Mouse (Mus musculus) hindbrain, embryonic 14.5 days (tissue): ENCODE measurements at regions not wholly inside any gene's neighbourhood (a gene's known extent, or its start where the extent isn't known, plus 50 kb on each side); places are given as distances from the start of the nearest gene placed in this dataset.

Experiments used
- ATAC-seq: fragments of 200-750 bp; cut with Nextera tagmentation; 2 replicates; pipeline ENCODE4 v1.8.0; 2017; ENCODE audit warnings: moderate number of reproducible peaks, mild to moderate bottlenecking, moderate TSS enrichment, moderate library complexity; ENCODE audit not compliant: low FRiP score
- DNase-seq: peaks from one replicate; pipeline ENCODE4 v3.0.0-alpha.2; 2015; ENCODE audit warnings: low spot score
- H3K27ac ChIP-seq: fragments of 300-500 bp; sonication (generic); 2 replicates; pipeline ENCODE4 v1.5.1; 2014; ENCODE audit warnings: mild to moderate bottlenecking, moderate library complexity
- H3K27me3 ChIP-seq: fragments of 300-500 bp; sonication (generic); 2 replicates; pipeline ENCODE4 v1.6.1; 2014; ENCODE audit warnings: mild to moderate bottlenecking, low read length, mixed read lengths; ENCODE audit not compliant: control insufficient read depth, insufficient read depth
- H3K36me3 ChIP-seq: fragments of 300-500 bp; sonication (generic); replicated peaks from 2 replicates; pipeline ENCODE4 v1.6.1; 2014; ENCODE audit not compliant: control insufficient read depth, insufficient read depth
- H3K4me1 ChIP-seq: fragments of 300-500 bp; sonication (generic); replicated peaks from 2 replicates; pipeline ENCODE4 v1.6.1; 2014; ENCODE audit warnings: antibody characterized with exemption, low read length, mixed read lengths; ENCODE audit not compliant: control insufficient read depth, insufficient read depth
- H3K4me2 ChIP-seq: fragments of 300-500 bp; sonication (generic); replicated peaks from 2 replicates; pipeline ENCODE4 v1.6.1; 2014; ENCODE audit warnings: mild to moderate bottlenecking, moderate library complexity
- H3K4me3 ChIP-seq: fragments of 300-500 bp; sonication (generic); replicated peaks from 2 replicates; pipeline ENCODE4 v1.5.1; 2014; ENCODE audit warnings: mild to moderate bottlenecking, low read length
- H3K9ac ChIP-seq: fragments of 300-500 bp; sonication (generic); 2 replicates; pipeline ENCODE4 v1.6.1; 2014
- H3K9me3 ChIP-seq: fragments of 300-500 bp; sonication (generic); 2 replicates; pipeline ENCODE4 v1.6.1; 2016; ENCODE audit warnings: low read length; ENCODE audit not compliant: control insufficient read depth
- WGBS: fragments of 180-500 bp; shearing (Covaris S2); extraction: QIAGEN DNeasy Blood & Tissue Kit; methylation state at CpG from one replicate; pipeline ENCODE4 v1.1.7; 2014; 5-methylcytosine and 5-hydroxymethylcytosine counted together

- Histone ChIP-seq H3K36me3 (no peaks in the 10 kb centered on the region), H3K4me1 (no peaks in the 10 kb centered on the region; the same call in 1 of the 2 replicates), H3K4me2 (no peak overlapping the region), H3K4me3 (no peak overlapping the region), H3K27ac (no peak overlapping the region), H3K9ac (no peak overlapping the region), H3K27me3 (no peaks in the 10 kb centered on the region), H3K9me3 (no peaks in the 10 kb centered on the region)
- 87% methylated on average over 14 of the region's 14 CpGs for WGBS
- DNase-seq = no peak
- no peak for ATAC-seq
Observed at GRCm38 (mm10) chr10:117556851-117557542, 72.3 kb upstream of the Cpm start.

DNA sequence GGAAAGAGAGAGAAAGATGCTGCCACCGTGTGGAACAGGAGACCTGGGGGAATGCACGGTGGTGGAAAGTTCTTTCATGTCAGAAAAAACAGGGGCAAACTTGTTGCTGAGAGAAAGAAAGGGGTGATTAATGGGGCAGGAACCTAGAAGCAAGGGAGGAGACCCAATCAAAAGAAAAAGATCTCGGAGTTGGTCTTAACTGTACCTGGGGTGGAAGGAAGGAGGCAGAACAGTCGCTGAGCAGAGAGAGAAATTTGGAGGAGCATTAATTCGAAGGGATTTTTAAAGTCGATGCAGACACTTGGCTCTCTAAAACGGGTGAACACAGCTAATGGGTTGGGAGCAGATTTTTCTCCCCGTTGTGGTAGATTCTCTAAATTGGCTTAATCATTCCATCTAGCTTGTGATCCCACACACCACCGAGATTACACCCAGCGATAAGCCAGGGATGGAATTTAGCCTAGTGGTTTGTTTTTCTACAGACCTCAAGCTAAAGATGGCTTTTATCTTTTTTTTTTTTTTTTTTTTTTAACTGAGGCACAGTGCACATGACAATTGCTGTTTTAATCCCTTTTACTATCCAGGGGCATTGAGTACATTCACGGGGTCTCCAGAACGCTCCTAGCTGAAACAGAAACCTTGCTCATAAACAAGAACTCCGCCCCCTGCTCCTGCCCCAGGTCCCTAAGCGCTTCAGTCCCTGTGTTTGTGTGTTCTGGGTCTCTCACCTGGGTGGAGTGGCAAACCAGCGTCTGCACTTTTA lies 73.1 kb upstream of the Cpm start:
- ATAC-seq (no peak), DNase-seq (no peak)
- Histone ChIP-seq H3K4me2 (no peak overlapping the region), H3K4me1 (no peaks in the 10 kb centered on the region; the same call in 1 of the 2 replicates), H3K36me3 (no peaks in the 10 kb centered on the region), H3K9me3 (no peaks in the 10 kb centered on the region), H3K27me3 (no peaks in the 10 kb centered on the region), H3K27ac (no peak overlapping the region), H3K9ac (no peak overlapping the region), H3K4me3 (no peak overlapping the region)
- 57% methylated on average over 15 of the region's 15 CpGs for WGBS

DNA sequence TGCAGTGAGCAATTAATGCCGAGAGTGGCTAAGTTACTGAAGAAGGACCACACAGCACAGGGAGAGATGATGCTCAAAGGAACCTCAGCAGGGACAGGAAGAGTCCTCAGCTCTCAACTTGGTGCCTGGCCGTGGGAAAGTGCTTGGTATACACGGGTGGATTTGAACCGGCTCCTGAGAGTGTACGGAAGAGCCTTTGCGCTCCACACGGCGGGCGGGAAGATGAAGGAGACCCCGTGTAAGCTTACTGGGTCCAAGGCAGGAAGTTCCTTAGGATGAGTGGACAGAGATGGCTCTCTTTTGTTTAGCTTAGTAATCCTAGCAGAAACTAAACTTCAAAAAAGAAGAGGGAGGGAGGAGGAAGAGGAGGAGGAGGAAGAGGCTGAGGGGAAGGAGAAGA lies 73.8 kb upstream of the Cpm start:
- Histone ChIP-seq H3K27ac (no peak overlapping the region), H3K27me3 (no peaks in the 10 kb centered on the region), H3K4me2 (no peak overlapping the region), H3K36me3 (no peaks in the 10 kb centered on the region), H3K4me3 (no peak overlapping the region), H3K9me3 (no peaks in the 10 kb centered on the region), H3K9ac (no peak overlapping the region), H3K4me1 (no peaks in the 10 kb centered on the region; the same call in 1 of the 2 replicates)
- 87% methylated on average over 10 of the region's 10 CpGs for WGBS
- no peak for ATAC-seq
- no peak for DNase-seq

GRCm38 (mm10) chr10:117555044-117555443 lies 74.3 kb upstream of the Cpm start:
- 84% methylated on average over 8 of the region's 8 CpGs for WGBS

DNA sequence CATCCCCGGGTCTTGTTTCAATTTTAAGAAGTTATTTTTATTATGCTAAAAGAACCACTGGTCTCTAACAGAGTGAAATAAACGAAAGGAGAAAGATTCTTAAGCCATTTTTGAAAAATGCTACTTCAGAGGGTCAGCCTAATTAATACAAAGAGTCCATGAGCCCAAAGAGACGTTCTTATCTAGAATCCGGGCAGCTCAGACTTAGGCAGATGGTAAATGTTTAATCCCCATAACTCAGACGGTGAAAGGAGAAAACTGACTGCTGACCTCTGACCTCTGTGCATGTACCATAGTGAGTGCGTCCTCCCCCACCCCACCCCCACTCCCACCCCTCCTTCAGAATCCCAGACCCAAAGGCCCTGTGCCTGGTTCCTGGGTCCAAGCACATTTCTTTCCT lies 74.8 kb upstream of the Cpm start:
- 52% methylated on average over 6 of the region's 6 CpGs for WGBS
- no peak overlapping the region for H3K9ac ChIP-seq
- DNase-seq = no peak
- no peak overlapping the region for H3K4me2 ChIP-seq
- no peaks in the 10 kb centered on the region for H3K36me3 ChIP-seq
- no peak overlapping the region for H3K27ac ChIP-seq
- no peak overlapping the region for H3K4me3 ChIP-seq
- no peak for ATAC-seq
- no peaks in the 10 kb centered on the region for H3K9me3 ChIP-seq
- no peaks in the 10 kb centered on the region for H3K27me3 ChIP-seq
- H3K4me1 ChIP-seq = no peaks in the 10 kb centered on the region

More at GRCm38 (mm10) chr10:117555044-117555443, 74.3 kb upstream of the Cpm start:
- no peak for DNase-seq
- no peaks in the 10 kb centered on the region for H3K27me3 ChIP-seq
- no peaks in the 10 kb centered on the region for H3K9me3 ChIP-seq
- H3K4me3 ChIP-seq = no peak overlapping the region
- H3K4me1 ChIP-seq = no peaks in the 10 kb centered on the region; the same call in 1 of the 2 replicates
- no peak overlapping the region for H3K9ac ChIP-seq
- no peaks in the 10 kb centered on the region for H3K36me3 ChIP-seq
- ATAC-seq = no peak
- no peak overlapping the region for H3K4me2 ChIP-seq
- H3K27ac ChIP-seq = no peak overlapping the region

DNA sequence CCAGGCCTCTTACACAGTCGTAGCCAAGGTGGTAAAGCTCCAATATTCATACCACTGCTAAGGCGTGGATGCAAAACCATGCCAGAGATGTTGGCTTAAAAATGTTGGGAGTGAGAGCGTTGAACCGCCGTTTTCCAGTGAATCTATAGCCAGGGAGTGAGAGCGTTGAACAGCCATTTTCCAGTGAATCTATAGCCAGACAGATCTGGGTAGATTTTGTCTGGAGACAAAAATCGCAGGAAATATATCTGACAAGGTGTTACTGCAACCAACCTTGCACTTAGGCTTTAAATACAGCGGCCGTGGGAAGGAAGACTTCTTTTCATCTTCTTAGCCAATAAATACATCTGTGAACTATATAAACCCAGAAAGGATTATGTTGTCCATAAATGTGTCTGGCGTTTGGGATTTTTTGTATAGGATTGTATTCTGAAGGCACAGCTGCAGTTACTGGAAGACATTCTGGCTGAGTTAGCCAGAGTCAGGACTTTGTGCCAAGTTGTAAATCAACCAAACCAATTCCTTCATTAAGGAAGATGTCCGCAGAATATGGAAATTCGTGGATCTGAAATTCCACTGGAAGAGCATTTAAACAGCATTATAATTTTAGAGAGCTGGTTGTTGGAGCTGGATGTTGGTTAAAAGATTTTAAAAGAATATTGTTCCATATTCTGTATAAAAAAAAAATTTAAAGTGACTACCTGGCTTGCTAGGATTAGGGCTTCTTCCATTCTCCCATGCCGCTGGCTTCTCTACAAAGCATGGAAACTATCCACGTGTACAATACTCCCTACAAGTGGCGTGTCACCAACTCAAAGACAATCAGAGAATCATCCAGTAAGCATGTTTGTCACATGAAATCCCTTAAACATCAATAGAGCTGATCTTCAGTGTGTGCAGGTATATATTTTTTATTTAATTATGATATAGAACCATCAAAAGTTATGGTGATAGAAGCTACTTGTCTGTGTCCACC lies 75.8 kb upstream of the Cpm start:
- no peaks in the 10 kb centered on the region for H3K27me3 ChIP-seq
- ATAC-seq = no peak
- H3K9ac ChIP-seq = no peak overlapping the region
- no peak for DNase-seq
- no peaks in the 10 kb centered on the region for H3K36me3 ChIP-seq
- H3K9me3 ChIP-seq = no peaks in the 10 kb centered on the region
- H3K4me3 ChIP-seq = no peak overlapping the region
- no peaks in the 10 kb centered on the region for H3K4me1 ChIP-seq
- H3K27ac ChIP-seq = no peak overlapping the region
- H3K4me2 ChIP-seq = no peak overlapping the region
- WGBS = 93% methylated on average over 15 of the region's 15 CpGs

DNA sequence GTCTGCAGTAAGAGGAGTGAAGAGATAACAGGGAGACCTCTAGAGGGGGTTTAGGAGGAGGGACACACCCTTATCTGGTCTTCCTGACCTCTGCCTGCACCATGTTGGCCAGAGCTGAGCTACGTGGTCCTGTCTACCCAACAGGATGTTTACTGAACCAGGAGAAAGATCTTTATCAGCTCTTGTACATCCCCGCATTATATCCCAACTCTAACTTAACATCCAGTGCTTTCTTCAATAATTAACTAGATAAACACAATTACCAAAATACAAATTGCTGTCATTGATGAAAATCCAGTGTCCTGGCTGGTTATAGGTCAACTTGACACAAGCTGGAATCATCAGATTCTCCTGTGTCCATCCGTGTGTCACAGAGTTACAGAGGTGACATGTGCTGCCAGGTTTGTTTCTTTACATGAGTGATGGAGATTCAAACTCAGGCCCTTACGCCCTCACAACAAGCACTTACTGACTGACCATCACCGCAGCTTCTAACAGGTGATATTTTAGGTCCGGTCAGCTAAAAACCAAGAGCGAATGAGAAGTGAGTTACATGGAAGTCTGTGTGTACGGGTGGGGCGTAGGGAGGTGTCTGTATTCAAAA lies 77.1 kb upstream of the Cpm start:
- Histone ChIP-seq H3K9ac (no peak overlapping the region), H3K27me3 (no peaks in the 10 kb centered on the region), H3K27ac (no peak overlapping the region), H3K4me1 (no peaks in the 10 kb centered on the region), H3K36me3 (no peaks in the 10 kb centered on the region), H3K4me2 (no peak overlapping the region), H3K9me3 (no peaks in the 10 kb centered on the region), H3K4me3 (no peak overlapping the region)
- DNase-seq (no peak), ATAC-seq (no peak)
- WGBS = 95% methylated on average over 9 of the region's 9 CpGs

GRCm38 (mm10) chr10:117551234-117552048 lies 77.9 kb upstream of the Cpm start:
- Histone ChIP-seq H3K27me3 (no peaks in the 10 kb centered on the region), H3K36me3 (no peaks in the 10 kb centered on the region), H3K9me3 (no peaks in the 10 kb centered on the region), H3K9ac (no peak overlapping the region), H3K4me1 (no peaks in the 10 kb centered on the region), H3K27ac (no peak overlapping the region), H3K4me2 (no peak overlapping the region), H3K4me3 (no peak overlapping the region)
- 92% methylated on average over 13 of the region's 13 CpGs for WGBS
- DNase-seq (no peak), ATAC-seq (no peak)
